Mouse (Mus musculus) T-helper 2 cell (primary cell): Measurements from ENCODE around the gene Fam213a.

Source experiments
- in situ Hi-C: fragments of 300-600 bp; cut with MboI, MseI; formaldehyde crosslinking; loops from one replicate; pipeline ENCODE4 v1.15.1; 2025; ENCODE audit warnings: high pct_unique_total_duplicates

The Fam213a gene

GRCm38 (mm10) chr14:41005716-41006115, 7.9 kb downstream of the Fam213a start:
- in situ Hi-C loops: no loop called here

DNA sequence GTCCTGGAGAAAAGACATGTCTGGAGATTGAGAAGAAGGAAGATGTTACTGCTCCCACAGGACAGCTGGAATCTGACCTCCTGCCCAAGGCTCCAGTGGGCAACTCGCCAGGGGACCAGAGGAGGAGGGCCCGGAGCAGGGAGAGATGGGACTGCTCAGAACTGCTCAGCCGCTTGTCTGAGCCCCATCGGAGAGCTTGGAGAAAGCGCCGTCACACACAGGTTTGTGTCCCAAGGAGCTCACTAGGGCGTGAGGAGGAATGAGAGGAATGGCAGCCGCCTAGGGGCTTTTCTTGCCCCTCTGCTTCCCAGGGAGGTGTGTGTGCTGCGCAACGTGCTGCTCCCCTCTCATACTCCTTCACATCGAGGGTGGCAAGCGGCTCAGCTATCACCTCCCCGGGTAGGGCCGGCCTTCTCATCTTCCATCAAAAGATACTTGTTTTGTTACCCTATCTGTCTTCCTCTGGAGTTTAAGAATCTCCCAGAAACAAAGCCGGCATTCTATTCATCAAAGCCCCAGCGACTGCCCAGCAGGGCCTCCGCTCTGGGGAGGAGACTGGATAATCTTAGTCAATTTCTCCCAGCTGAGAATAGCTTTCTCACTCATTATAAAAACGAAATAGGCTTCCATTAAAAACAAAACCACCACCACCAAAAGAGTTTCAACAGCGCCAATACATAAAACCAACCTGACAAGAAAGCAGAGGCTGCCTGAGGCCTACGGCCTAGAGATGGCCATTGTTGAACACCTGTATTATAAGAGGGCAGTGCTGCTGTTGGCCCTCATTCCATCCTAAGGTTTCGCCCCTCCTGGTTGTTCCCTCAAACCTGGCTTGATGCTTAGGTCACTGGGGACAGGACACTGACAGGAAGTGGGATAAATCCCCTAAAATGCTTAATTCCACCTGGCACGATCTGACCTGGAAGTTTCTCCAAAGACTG, 9.1 kb downstream of the Fam213a start:
- in situ Hi-C loops: no loop called here

- in situ Hi-C loops: no loop called here
These were observed 12.0 kb downstream of the Fam213a start for GRCm38 (mm10) chr14:41001576-41001975.

GRCm38 (mm10) chr14:41000801-41001200, 12.8 kb downstream of the Fam213a start:
- in situ Hi-C loops: no loop called here

DNA sequence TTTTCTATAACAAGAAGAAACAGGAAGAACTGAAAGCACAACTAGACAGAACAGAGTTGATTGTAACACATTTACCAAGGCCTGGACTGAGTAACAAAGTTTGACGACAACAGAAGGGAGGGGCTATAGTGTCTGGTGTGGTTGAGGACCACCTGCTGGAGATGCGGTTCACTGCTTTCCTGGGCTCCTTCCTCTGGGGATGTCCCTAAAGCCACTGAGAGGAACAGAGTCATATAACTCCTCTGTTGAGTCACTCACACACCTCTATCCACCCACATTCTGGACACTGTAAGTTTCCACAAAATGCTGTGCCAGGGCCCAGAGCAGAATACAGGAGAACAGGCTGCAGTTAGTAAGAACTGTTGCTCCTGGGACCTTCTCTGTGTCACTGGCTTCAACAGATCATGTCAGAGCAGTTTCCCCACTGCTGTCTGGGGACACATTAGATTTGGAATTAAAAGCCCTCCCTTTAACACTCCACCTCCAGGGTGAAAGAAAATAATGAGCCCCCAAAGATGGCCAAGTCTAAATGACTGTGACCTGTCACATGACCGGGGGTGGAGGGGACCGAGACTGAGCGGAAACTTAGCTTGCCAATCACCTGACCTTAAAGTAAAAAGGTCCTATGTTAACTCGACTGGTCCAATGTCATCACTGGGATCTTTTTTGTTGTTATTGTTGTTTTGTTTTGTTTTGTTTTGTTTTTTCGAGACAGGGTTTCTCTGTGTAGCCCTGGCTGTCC, 13.5 kb downstream of the Fam213a start:
- in situ Hi-C loops: no loop called here

- in situ Hi-C loops: no loop called here
These were observed 17.4 kb downstream of the Fam213a start for GRCm38 (mm10) chr14:40996171-40996570.

- in situ Hi-C loops: no loop called here
These were observed 21.1 kb downstream of the Fam213a start for GRCm38 (mm10) chr14:40992464-40992863.

- in situ Hi-C loops: no loop called here
These were observed 24.8 kb downstream of the Fam213a start for GRCm38 (mm10) chr14:40988780-40989179.

DNA sequence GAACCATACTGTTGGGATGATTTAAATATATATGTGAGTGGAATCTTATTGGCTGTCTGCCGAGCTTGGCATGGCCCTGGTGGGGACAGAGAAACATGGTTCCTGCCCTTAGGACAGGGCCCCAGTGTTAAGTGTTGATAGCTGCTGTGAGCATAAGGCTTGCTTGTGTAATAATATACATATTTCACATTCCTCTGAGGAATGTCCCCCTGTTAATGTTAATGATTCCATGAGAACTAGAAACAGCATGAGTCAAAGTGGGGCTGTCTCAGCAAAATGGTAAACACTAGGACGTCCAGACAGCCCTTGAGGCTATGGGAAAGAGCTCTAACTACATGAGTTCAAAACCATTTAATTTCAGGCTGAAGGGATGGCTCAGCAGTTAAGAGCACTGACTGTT, 26.4 kb downstream of the Fam213a start:
- in situ Hi-C loops: no loop called here

GRCm38 (mm10) chr14:40985635-40986034, 28.0 kb downstream of the Fam213a start:
- in situ Hi-C loops: no loop called here

- in situ Hi-C loops: loop anchor here (5.0 kb wide), 1 partner anchor 48 kb away; no protein-coding TSS in a partner anchor
These were observed 33.9 kb downstream of the Fam213a start for GRCm38 (mm10) chr14:40979723-40980122.

- in situ Hi-C loops: loop anchor here (5.0 kb wide), 1 partner anchor 48 kb away; no protein-coding TSS in a partner anchor
These were observed 34.6 kb downstream of the Fam213a start for GRCm38 (mm10) chr14:40979002-40979401.

DNA sequence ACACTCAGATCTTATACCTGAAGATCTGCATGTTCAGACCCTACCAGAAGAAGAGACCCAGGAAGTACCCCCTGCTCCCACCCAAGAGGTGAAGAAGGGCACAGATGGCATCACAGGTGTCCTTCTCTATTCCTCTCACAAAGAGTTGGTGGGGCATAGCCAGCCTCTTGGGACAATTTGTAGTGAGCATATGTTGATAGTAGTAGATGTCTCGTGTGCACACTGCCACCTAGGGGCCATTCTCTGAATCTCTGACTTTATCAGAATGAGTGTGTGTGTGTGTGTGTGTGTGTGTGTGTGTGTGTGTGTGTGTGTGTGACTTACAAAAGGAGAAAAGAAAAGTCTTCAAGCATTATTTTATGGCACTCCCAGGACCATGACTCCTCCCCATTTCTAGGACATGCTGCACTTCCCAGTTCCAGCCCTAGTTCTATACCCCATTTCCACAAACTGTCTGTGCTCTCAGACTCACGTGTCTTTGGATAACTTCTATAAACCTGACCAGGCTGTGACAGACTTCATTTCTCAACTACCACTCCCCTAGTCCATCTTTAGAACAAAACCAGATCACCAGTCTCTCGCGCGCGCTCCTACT, 38.4 kb downstream of the Fam213a start:
- in situ Hi-C loops: loop anchor here (5.0 kb wide), 1 partner anchor 52 kb away; no protein-coding TSS in a partner anchor

DNA sequence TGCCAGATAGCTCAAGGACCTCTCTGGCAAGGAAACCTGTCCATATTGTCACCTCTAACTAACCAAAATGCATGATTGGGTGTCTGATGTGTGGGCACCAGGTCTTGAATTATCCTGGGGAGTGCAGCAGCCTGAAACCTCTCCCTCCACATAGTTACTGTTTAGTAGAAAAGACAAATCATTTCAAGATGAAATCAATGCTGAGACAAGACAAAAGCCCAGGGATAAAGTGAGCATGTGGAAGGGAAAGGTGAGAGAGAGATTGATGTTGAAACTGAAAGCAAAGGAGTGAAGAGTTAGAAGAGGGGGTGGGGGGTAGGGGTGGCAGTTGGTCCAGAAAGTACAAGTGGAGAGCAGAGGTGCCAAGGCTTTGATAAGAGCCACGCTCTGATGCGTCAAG, 45.5 kb downstream of the Fam213a start:
- in situ Hi-C loops: no loop called here

DNA sequence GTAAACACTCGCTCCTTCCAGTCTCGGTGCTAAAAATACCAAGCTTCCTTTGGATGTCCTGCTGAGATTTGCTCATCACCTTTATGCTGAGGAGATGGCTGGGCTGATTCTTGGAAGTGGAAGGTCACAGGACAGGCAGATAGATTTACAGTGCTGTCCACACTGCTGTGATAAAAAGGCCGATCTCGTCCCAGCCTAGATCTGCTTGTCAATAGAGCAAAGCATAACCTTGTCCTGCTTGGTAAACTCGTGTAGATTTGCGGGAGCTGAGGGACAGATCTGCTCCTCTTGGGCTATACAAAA, 46.0 kb downstream of the Fam213a start:
- in situ Hi-C loops: no loop called here

- in situ Hi-C loops: no loop called here
These were observed 46.6 kb downstream of the Fam213a start for GRCm38 (mm10) chr14:40966862-40967597.

DNA sequence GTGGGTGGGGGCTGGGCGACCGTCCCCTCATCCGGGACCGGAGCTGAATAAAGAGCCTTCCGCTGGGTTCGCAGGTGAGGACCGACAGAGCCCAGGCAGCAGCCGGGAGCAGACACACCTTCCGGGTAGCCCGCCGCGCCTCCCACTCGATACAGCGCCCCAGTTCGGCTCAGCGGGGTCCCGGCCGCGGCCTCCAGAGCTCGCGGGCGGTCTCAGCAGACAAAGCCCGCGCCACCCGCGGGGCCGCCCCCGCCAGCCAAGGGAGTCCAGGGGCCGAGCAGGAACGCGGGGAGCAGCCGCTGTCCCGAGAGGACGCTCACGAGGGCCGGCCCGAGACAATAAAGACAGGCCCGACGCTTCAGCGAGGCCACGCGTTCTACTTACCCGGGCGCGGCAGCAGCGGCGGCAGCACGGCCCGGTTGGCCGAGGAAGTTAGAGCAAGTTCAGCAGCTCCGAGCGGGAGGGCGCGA, 47.2 kb downstream of the Fam213a start, which contains the start of gene Tspan14:
TSS of gene Tspan14 (minus strand) at position 416 of the 470 bp plus-strand sequence.
- in situ Hi-C loops: no loop called here

GRCm38 (mm10) chr14:40965507-40966356, 47.9 kb downstream of the Fam213a start:
- in situ Hi-C loops: no loop called here

DNA sequence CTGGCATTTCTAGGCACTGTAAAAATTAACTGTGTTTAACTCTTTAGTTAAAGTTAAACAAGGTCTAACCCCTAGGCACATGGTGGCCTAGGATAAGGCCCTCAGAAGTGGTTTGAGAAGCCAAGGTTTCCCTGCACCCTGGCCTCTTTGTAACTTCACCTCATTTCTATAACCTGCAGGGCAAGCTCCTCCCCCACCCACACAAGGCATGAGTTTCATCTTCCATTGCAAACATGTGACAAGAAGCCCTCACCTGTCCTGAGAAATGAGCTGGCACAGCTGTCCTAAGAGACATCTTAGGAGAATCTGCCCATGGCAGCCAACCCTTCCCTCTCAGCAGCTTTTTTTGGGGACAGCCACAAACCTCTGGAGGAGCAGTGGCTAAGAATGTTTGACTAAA, 48.7 kb downstream of the Fam213a start:
- in situ Hi-C loops: no loop called here

- in situ Hi-C loops: no loop called here
These were observed 49.4 kb downstream of the Fam213a start for GRCm38 (mm10) chr14:40964214-40964610.
